Mouse (Mus musculus) heart, adult 18-20 months (tissue): ENCODE data around the gene Cirbp. TPM values are rescaled to one million over a fixed set of nuclear protein-coding genes. Genes with fewer than 3 reads are reported as not detected.

Source experiments
- DNase-seq, 2 experiments: peaks; one replicate each; pipeline ENCODE4 v3.0.0; 2021 to 2022; ENCODE audit warnings: mixed read lengths in 1 of 2
- total RNA-seq, 2 experiments: library from RNA; stranded (reverse); gene quantifications; 2 replicates each; pipeline ENCODE4 v1.2.3; 2021

Cirbp gene
- total RNA-seq, 2 experiments from 2014 or later = 46.3 to 54.9 TPM

- peak; percentile 55 to 63 for DNase-seq
Observed at GRCm38 (mm10) chr10:80150226-80151210, 15.3 kb upstream of the Cirbp start.

DNA sequence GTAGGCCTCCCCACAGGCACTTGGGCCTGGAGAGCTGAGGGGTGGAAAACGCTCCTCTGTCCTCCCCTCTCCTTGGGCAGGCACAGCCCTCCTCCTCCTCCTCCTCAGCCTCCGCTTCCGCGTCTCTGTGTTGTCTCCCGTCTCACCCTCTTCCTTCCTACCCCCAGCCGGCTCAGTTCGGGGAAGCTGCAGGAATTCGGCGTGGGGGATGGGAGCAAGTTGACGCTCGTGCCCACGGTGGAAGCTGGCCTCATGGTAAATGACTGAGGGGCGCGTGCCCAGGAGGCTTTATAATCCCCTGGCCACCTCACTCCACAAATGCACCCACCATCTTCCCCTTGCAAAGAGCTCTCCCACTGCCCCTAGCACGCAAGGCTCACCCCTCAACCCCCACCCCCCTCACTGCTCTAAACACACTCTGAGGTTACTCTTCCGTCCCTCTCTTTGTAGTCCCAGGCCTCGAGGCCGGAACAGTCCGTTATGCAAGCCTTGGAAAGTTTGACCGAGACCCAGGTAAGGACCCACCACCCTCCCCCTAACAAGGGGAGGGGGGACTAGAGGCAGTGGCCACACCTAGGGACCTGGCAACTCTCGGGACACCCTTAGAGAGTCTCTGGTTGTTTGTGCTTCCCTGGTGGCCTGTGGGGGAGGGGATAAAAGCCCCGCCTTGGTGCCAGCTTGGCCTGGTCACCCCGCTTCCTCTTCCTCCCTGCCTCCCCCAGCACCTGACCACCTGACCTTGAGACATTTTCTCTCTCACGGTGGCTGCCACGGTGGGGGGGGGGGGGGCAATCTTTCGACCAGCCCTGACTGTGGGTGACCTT, 14.4 kb upstream of the Cirbp start:
- peak; percentile 82 to 85 for DNase-seq

DNA sequence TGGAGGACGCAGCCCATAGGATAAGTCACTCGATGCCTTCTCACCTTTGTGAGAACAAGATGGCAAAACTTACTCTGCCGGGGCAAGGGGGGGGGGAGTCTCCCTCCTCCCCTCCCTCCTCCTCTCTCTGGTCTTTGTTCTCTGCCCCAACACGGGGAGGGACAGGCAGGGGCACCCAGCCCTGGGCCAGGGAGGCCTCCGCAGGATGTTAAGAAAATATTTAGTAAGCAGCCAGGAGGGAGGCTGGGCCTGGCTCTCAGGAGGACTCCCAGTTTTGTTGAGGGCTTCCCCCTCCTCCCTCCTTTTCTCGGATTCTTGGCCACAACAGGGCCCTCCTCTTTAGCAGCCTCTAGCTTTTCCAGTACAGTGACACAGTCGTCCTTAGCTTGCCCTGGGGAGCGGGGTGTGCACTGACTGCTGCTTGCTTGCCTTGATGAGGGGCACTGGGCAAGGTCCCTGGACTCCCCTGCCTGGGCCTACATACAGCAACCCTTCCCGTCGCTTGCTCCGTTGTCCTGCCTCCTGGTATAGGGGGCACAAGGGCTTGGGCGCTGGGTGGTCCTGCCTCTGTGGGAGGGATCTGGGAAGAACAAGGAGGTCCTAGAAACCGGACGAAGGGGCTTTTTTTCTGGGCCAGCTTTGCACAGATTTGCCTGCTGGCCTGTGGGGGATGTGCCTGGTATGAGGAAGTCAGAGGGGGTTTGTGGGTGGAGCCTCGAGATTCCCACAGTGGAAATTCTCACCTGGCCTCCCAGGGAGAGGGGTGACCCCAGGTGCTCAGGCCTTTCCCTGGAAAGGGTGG, 13.5 kb upstream of the Cirbp start:
- DNase-seq = peak; percentile 76 to 85

GRCm38 (mm10) chr10:80152873-80153260, 12.9 kb upstream of the Cirbp start:
- DNase-seq = peak; percentile 67 to 71

DNA sequence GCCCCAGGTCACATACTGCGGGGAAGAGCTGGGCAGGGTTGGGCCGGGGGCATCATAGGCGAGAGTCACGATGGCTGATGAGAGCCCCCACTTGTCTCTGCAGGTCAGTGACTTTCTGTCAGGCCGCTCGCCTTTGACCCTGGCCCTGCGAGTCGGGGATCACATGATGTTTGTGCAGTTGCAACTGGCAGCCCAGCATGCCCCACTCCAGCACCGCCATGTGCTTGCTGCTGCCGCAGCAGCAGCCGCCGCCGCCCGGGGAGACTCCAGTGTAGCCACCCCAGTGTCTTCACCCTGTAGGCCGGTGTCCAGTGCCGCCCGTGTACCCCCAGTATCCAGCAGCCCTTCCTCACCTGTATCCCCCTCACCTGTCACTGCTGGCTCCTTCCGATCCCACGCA, 12.1 kb upstream of the Cirbp start:
- DNase-seq = no peak

GRCm38 (mm10) chr10:80154384-80154783, 11.4 kb upstream of the Cirbp start:
- DNase-seq = no peak

- DNase-seq = no peak
Observed at GRCm38 (mm10) chr10:80155277-80155676, 10.5 kb upstream of the Cirbp start.

DNA sequence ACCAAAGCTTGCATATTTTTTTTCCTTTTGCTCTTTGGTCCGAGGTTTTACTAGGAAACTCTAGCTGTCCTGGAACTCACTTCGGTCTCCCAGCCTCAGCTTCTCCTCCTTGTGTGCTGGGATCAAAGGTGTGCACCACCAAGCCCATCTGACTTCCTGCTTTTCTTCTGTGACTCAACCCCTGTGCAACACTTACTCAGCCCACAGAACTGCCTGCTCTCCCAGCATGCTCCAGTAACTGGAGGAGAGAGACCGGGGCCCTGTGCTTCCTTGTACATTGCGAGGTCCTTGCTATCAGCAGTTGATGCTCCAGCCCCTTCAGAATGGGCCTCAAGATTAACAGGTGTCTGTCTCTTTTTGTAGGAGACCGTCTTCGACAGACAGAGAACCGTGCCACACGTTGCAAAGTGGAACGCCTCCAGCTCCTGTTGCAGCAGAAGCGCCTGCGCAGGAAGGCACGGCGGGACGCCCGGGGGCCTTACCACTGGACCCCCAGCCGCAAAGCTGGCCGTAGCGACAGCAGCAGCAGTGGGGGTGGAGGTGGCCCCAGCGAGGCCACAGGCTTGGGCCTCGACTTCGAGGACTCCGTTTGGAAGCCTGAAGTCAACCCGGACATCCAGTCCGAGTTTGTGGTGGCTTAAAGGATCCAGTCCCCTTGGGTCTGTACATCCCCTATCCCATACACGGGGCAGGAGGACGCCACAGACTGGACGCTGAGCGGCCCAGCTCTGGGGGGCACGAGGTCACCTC, 9.6 kb upstream of the Cirbp start:
- no peak for DNase-seq

DNA sequence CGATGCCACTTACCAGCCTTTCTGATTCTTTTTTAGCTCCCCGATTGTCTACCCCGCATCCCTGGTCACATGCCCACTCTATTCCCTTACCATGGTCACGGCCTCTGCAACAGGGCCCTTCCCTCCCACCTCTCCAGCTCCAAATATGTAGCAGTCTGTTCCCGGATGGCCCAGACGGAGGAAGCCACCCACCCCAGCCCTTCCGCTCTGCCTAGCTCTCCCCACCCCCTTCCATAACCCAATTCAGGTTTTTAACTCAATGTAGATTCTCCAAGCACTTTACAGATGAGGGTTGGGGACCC, 9.1 kb upstream of the Cirbp start:
- DNase-seq = peak in 1 of 2 experiments; percentile 82

GRCm38 (mm10) chr10:80157141-80157929, 8.4 kb upstream of the Cirbp start:
- DNase-seq = no peak

DNA sequence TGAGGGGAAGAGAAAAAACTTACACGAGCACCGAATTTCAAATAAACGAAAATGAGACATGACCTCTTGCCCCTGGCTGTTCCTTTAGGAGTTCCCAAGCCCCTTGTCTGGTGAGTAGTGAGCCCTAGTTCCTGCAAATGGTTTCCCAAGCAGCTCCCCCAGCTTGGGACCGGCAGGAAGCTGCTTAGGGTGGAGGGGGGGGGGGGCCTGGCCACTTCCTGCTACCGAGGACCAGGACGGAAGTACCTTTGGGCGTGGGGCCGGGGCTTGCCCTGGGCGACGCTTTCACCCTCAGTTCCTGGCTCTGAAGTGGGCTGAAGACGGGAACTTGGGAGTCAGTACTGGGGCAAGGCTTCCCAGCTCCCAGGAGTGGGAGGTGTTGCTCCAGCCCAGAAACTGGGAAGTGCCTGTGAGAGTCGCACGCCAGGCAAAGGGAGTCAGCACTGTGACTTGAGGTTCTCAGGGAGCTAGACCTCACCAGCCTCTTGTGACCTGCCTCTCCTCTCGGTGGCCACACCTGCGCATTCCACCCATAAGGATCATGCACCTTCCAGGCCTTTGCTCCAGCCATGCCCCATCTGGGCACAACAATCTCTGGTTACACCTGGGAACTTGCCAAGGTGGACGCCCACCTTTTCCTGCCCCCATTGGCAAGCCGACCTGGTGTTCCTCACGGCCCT, 7.3 kb upstream of the Cirbp start:
- DNase-seq = peak; percentile 83 to 92

DNA sequence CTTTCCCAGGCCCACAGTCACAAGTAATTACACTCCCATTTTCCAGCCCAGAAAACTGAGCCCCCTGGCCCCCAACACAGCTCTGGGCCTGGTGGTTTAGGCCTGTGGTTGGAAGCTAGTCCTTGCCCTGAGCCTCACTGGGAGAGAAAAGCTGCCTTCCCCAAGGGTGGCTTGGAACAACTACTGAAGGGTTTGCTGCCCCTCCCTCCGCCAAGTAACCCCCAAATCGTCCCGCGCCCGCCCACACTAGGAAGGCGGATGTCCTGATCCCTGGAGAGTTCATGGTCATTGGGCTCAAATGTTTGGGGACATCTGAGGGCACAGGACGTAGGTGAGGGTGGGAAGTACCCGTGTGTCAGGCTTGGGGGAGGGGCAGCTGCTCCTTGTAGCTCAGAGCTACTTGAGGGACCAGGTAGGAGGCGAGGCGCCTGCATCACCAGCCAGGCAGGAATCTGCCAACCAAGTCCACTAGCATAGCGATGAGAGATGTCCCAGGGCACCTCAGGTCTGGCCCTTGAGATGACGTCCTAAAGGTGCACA, 6.7 kb upstream of the Cirbp start:
- peak in 1 of 2 experiments; percentile 69 for DNase-seq

GRCm38 (mm10) chr10:80159561-80160454, 6.0 kb upstream of the Cirbp start:
- DNase-seq = peak; percentile 99 to 100

- DNase-seq = peak; percentile 91
Observed at GRCm38 (mm10) chr10:80160455-80161371, 5.1 kb upstream of the Cirbp start.

DNA sequence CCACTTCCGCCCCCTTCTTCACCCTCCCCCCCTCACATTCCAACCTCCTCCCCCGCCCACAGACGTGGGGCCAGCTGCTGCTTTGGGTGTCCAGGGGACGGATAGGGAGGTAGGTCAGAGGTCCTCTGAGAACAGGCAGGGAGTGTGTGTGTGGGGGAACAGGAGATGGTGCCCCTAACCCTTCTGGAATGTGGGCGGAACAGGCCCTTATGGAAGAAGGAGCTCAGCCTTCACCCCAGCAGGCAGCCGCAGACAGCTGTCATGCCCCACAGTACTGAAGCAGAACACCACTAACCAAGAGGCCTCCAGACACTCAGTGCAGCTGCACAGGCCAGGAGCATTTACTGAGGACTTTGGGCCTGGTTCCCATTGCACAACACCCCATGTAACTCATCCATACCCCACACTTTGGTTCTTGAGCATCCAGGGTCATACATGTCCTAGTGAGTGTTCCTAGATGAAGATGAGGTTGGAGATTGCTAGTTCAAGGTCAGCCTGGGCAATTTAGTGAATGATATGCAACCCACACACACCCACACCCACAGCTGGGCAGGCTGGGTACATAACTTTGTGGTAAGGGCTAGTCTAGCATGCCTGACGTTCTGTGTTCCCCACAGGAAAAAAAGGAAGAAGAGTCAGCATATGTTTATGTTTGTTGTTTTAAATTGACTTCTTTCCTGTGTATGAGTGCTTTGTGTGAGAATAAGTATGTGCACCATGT, 4.1 kb upstream of the Cirbp start:
- peak in 1 of 2 experiments; percentile 59 for DNase-seq

- no peak for DNase-seq
Observed at GRCm38 (mm10) chr10:80162243-80162608, 3.6 kb upstream of the Cirbp start.
